Mouse (Mus musculus): ENCODE data around the gene Tmem94. TPM values are rescaled to one million over a fixed set of nuclear protein-coding genes. Genes with fewer than 3 reads are reported as not detected.

The Tmem94 gene
- polyA plus RNA-seq, 1 experiment from 2014 or later: 31.0 TPM

DNA sequence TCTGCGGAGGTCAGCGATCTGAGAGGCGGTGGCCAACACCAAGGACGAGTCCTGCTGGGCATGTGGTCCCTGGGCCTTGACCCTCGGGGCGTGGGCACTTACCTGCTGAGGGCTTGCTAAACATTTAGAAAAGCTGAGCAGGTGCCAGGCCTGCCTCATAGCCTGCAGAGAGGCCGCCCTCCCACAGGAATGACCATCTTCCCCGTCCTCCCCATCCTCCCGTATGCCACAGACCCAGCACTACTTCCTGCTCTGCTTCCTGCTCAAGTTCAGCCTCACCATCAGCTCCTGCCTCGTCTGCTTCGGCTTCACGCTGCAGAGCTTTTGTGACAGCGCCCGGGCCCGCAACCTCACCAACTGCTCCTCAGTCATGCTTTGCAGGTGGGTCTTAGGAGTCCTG lies 31.7 kb downstream of the Tmem94 start:
- no peaks in the 10 kb centered on the region for H3K9me3 ChIP-seq
- H3K27ac ChIP-seq: no peak overlapping the region
- no peak overlapping the region for H3K9ac ChIP-seq (replicated peaks)
- no peak for ATAC-seq
- H3K36me3 ChIP-seq: peaks cover 100% of the 10 kb centered on the region
- H3K4me2 ChIP-seq (replicated peaks): no peak overlapping the region
- H3K27me3 ChIP-seq: no peaks in the 10 kb centered on the region
- WGBS: 87% methylated on average over 15 of the region's 15 CpGs
- no peaks in the 10 kb centered on the region for H3K4me1 ChIP-seq (replicated peaks)
- no peak overlapping the region for H3K4me3 ChIP-seq (replicated peaks)

DNA sequence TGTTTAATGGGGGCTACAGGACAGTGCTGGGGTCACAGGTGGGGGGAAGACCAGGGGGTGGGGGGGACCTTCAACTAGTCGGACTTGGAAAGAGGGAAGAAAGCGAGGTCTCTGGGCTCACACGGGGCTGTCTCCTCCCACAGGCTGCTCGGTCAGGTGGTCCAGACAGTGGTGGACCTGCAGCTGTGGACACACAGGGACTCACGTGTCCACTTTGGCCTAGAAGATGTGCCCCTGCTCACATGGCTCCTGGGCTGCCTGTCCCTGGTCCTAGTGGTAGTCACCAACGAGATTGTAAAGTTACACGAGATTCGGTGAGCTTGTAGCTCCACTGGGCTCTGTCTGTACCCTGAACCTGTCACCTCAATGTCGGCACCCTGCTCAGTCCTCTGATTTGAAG lies 32.4 kb downstream of the Tmem94 start:
- no peak overlapping the region for H3K9ac ChIP-seq (replicated peaks)
- H3K27ac ChIP-seq: no peak overlapping the region
- no peak overlapping the region for H3K4me2 ChIP-seq (replicated peaks)
- 93% methylated on average over 9 of the region's 9 CpGs for WGBS
- H3K27me3 ChIP-seq: no peaks in the 10 kb centered on the region
- H3K4me1 ChIP-seq (replicated peaks): no peaks in the 10 kb centered on the region
- no peaks in the 10 kb centered on the region for H3K9me3 ChIP-seq
- no peak overlapping the region for H3K4me3 ChIP-seq (replicated peaks)
- peaks cover 100% of the 10 kb centered on the region for H3K36me3 ChIP-seq
- ATAC-seq: no peak

DNA sequence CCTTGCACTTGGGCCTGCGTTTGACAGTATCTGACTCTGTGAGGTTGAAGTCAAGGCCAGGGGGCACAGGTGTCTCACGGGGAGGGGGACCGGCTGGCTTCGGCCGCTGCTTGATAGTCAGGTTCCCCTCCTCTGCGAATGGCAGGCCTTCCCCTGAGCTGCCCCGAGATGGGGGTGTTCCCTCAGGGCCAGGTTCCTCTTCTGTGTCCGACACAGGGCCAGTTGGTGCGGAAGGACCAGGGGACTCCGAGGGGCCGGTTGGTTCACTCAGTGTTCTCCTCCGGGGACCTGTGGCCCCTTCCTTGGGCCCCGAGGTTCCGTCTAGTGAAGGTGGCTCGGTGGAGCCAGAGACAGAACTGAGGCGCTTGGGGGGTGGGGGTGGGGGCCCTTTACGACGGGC lies 35.7 kb downstream of the Tmem94 start:
- no peak overlapping the region for H3K4me2 ChIP-seq (replicated peaks)
- no peaks in the 10 kb centered on the region for H3K9me3 ChIP-seq
- no peaks in the 10 kb centered on the region for H3K4me1 ChIP-seq (replicated peaks)
- peaks cover 94% of the 10 kb centered on the region for H3K36me3 ChIP-seq
- WGBS: 95% methylated on average over 18 of the region's 18 CpGs
- no peak overlapping the region for H3K27ac ChIP-seq
- H3K27me3 ChIP-seq: no peaks in the 10 kb centered on the region
- H3K4me3 ChIP-seq (replicated peaks): no peak overlapping the region
- no peak for ATAC-seq
- no peak overlapping the region for H3K9ac ChIP-seq (replicated peaks)

DNA sequence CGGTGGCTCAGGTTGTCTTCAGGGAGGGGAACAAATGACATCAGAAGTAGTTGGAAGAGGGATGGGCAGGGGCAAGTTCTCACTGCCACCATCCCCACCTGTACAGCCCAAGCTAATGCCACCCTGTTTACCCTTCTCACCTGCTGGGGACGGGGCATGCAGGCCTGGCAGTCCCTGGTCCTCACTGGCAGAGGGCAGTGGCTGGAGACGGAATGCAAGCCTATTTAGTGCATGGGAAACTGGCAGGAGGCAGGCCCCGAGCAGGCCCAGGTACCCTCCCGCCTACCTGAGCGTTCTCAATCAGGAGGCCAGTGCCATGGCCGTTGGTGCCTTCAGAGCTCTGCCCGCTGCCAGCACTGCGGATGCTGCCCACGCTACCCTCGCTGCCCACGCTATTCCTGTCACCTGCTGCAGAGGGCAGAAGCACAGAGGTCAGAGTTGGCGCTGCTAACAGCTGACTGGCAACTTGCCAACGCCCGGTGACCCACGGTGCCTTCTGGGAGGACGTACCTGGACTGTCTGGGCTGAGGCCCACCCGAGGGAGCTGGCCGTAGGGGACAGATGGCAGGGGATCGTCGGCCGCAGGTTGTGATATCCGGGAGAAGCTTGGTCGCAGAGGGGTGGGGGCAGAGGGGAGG lies 38.0 kb downstream of the Tmem94 start:
- no peak for ATAC-seq
- WGBS: 95% methylated on average over 24 of the region's 24 CpGs
- no peaks in the 10 kb centered on the region for H3K9me3 ChIP-seq
- H3K4me1 ChIP-seq (replicated peaks): peaks cover 12% of the 10 kb centered on the region
- H3K36me3 ChIP-seq: peaks cover 86% of the 10 kb centered on the region
- H3K27me3 ChIP-seq: no peaks in the 10 kb centered on the region
- no peak overlapping the region for H3K9ac ChIP-seq (replicated peaks)
- H3K4me3 ChIP-seq (replicated peaks): no peak overlapping the region
- H3K27ac ChIP-seq: no peak overlapping the region
- H3K4me2 ChIP-seq (replicated peaks): no peak overlapping the region

DNA sequence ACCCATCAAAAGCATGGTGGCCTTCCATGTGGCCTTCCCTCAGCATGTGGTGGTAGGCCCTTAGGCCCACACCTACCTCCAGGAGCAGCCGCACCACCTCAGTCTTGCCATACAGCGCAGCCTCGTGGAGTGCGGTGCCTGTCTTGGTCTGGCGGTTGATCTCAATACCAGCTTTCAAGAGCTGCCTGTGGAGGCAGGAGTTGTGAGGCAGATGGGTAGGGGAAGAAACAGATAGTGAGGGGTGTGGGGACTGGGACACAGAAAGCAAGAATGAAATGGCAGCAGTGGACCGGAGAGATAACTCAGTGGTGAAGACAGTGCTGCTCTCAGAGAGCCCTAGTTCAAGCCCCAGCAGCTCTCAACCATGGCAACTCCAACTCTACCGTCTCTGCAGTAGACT lies 39.8 kb downstream of the Tmem94 start:
- Histone ChIP-seq H3K4me3 (replicated peaks) (no peak overlapping the region), H3K27me3 (no peaks in the 10 kb centered on the region), H3K4me1 (replicated peaks) (peaks cover 30% of the 10 kb centered on the region), H3K4me2 (replicated peaks) (no peak overlapping the region), H3K36me3 (peaks cover 68% of the 10 kb centered on the region), H3K9me3 (no peaks in the 10 kb centered on the region), H3K27ac (no peak overlapping the region), H3K9ac (replicated peaks) (no peak overlapping the region)
- 98% methylated on average over 7 of the region's 7 CpGs for WGBS
- no peak for ATAC-seq

DNA sequence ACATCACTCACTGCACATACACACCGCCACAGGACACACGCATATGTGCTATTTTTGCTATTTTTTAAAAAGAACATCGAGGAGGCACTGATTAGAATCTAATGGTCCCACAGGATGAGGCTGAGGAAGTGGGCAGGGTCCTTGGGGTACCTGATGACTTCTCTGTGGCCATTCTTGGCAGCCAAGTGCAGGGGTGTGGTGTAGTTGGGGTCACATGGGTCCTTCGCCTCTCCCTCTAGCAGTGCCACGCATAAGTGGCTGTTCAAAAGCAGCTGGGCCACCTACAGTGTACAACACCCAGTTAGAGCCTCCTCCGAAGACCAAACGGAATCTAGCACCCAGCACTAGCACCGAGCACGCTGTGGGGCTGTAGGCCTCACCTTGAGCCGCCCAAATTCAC lies 40.9 kb downstream of the Tmem94 start:
- H3K9me3 ChIP-seq: no peaks in the 10 kb centered on the region
- no peak overlapping the region for H3K9ac ChIP-seq (replicated peaks)
- peaks cover 66% of the 10 kb centered on the region for H3K36me3 ChIP-seq
- peaks cover 42% of the 10 kb centered on the region for H3K4me1 ChIP-seq (replicated peaks)
- no peak for ATAC-seq
- no peak overlapping the region for H3K27ac ChIP-seq
- H3K4me2 ChIP-seq (replicated peaks): no peak overlapping the region
- H3K27me3 ChIP-seq: no peaks in the 10 kb centered on the region
- 96% methylated on average over 10 of the region's 10 CpGs for WGBS
- no peak overlapping the region for H3K4me3 ChIP-seq (replicated peaks)

DNA sequence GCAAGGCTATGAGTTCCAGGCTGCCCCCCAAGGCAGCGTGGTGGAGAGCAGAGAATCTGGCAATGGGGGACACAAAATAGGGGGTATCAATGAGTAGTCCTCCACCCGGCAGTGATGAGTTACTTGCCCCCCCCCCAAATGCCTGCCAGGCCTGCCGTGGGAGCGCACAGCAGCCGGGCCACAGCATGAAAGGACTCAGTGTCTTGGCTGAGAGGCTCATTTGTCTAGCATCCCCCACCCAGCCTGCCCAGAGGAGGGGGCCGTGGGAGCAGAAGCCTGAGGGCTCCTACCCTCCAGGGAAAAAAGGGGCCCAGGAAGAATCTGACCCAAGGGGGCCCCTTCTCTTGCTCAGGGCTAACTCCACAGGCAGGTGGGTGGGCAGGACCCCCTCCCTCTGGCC lies 42.1 kb downstream of the Tmem94 start:
- Histone ChIP-seq H3K36me3 (peaks cover 55% of the 10 kb centered on the region), H3K4me2 (replicated peaks) (peak overlapping the region; percentile 15; the same call in 1 of the 2 replicates), H3K9ac (replicated peaks) (0 out of 2 replicates have a peak overlapping the region, but pooled peaks have one; percentile 4), H3K4me3 (replicated peaks) (no peak overlapping the region), H3K4me1 (replicated peaks) (peaks cover 53% of the 10 kb centered on the region), H3K27me3 (no peaks in the 10 kb centered on the region), H3K27ac (peak overlapping the region; percentile 74), H3K9me3 (no peaks in the 10 kb centered on the region)
- WGBS: 68% methylated on average over 6 of the region's 6 CpGs
- ATAC-seq: 0 out of 2 replicates have a peak, but pooled peaks have one; percentile 10

DNA sequence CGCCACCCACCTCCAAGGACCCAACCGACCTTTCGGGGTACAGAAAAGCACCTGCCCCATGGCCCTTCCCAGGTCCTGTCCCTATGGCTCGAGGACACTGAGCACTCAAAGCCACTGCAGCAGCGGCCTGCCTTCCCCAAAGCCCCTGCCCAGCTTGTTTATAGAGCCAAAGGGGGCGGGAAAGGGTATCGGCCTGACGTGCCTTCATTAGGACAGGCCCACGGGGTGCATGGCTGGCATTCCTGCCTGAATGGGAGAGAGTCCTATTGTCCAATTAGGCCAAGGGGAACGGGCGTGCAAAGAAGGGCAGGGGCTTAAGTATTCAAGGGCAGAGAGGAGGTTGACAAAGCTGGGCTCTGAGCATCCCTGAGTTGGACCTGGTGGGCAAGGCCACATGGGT lies 42.7 kb downstream of the Tmem94 start:
- 56% methylated on average over 11 of the region's 11 CpGs for WGBS
- H3K4me3 ChIP-seq (replicated peaks): no peak overlapping the region
- no peaks in the 10 kb centered on the region for H3K27me3 ChIP-seq
- peaks cover 48% of the 10 kb centered on the region for H3K36me3 ChIP-seq
- H3K9ac ChIP-seq (replicated peaks): 0 out of 2 replicates have a peak overlapping the region, but pooled peaks have one; percentile 15
- peak overlapping the region; percentile 74 for H3K27ac ChIP-seq
- peaks cover 60% of the 10 kb centered on the region for H3K4me1 ChIP-seq (replicated peaks)
- ATAC-seq: no peak
- no peaks in the 10 kb centered on the region for H3K9me3 ChIP-seq
- peak overlapping the region; percentile 93 for H3K4me2 ChIP-seq (replicated peaks)

DNA sequence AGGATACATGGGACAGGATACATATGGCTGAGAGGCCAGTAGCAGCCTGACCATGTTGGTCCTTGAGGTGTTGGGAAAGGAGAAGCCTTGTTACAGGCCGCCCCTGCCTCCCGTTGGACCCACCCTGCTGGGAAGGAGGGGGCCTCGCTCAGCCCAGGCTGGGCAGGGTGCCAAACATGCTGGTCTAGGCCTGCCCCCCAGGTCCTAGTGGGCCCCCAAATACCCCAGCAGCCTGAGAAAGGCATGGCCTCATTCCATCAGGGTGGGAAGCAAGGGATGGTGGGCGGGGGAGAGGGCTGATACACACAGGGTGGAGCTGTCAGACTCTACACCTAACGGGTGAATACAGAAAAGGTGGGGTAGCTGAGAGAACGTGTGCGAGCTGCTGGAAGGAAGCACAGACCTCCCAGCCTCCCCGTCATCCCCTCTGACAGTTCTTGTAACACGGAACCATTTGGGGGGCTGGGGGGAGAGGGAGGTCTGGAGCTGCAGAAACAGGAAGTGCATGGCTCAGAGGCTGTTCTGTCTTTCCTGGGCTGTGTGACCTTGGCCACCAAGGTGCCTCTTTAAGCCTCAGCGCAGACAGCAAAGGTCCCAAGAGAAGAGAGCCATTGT lies 43.6 kb downstream of the Tmem94 start:
- no peaks in the 10 kb centered on the region for H3K9me3 ChIP-seq
- 61% methylated on average over 10 of the region's 10 CpGs for WGBS
- H3K4me1 ChIP-seq (replicated peaks): peaks cover 62% of the 10 kb centered on the region
- H3K27ac ChIP-seq: peak overlapping the region; percentile 74
- H3K4me2 ChIP-seq (replicated peaks): peak overlapping the region; percentile 93
- 0 out of 2 replicates have a peak, but pooled peaks have one; percentile 2 for ATAC-seq
- H3K27me3 ChIP-seq: no peaks in the 10 kb centered on the region
- H3K4me3 ChIP-seq (replicated peaks): no peak overlapping the region
- H3K36me3 ChIP-seq: peaks cover 40% of the 10 kb centered on the region
- H3K9ac ChIP-seq (replicated peaks): peak overlapping the region; percentile 15

DNA sequence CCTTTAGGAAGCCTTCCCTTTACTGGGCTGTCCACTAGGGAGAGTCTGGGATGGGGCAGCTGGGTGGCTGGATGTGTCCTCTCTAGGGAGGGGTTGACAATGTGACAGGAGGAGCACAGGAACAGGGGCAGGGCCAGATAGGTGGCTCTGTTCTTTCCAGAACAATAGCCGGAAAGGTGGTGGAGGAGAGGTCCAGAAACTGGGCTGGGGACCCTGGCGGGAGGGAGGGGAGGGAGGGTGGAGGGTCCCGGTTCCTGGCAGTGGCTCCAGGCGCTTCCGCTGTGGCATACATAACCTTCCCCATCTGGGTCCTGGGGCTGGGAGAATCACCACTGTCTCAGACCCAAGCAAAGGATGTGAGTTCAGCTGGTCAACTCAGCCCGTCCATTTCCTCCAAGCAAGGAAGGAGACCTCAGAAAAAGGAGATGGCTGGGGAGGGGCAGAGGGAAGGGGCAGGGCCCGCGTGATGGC lies 44.1 kb downstream of the Tmem94 start:
- peaks cover 66% of the 10 kb centered on the region for H3K4me1 ChIP-seq (replicated peaks)
- 78% methylated on average over 8 of the region's 8 CpGs for WGBS
- peak overlapping the region; percentile 15 for H3K9ac ChIP-seq (replicated peaks)
- no peak overlapping the region for H3K4me3 ChIP-seq (replicated peaks)
- H3K27ac ChIP-seq: peak overlapping the region; percentile 74
- H3K27me3 ChIP-seq: no peaks in the 10 kb centered on the region
- H3K36me3 ChIP-seq: peaks cover 36% of the 10 kb centered on the region
- no peaks in the 10 kb centered on the region for H3K9me3 ChIP-seq
- peak overlapping the region; percentile 93 for H3K4me2 ChIP-seq (replicated peaks)
- ATAC-seq: no peak

DNA sequence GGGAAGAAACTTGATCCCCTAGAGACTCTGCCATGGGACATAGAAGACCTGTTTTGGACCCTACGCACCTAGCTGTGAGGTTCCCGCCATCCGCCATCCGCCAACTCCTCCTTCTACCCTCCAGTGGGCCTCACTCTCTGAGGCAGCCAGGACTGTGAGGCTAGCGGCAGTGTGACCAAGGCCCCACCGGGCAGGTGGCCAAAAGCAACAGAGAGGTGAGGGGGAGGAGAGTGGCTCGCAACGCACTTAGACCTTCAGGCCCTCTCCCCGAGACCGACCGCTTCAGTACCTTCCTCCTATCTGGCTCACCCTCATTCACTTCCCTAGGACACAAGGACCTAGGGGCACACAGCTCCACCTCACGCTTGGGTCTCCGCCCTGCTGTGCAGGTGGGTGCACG lies 45.1 kb downstream of the Tmem94 start:
- Histone ChIP-seq H3K36me3 (peaks cover 25% of the 10 kb centered on the region), H3K4me1 (replicated peaks) (peaks cover 70% of the 10 kb centered on the region), H3K9me3 (no peaks in the 10 kb centered on the region), H3K4me3 (replicated peaks) (peak overlapping the region; percentile 92), H3K27me3 (no peaks in the 10 kb centered on the region), H3K27ac (no peak overlapping the region; the same call in 1 of the 2 replicates), H3K9ac (replicated peaks) (peak overlapping the region; percentile 46; the same call in 1 of the 2 replicates), H3K4me2 (replicated peaks) (peak overlapping the region; percentile 93)
- no peak for ATAC-seq
- WGBS: 85% methylated on average over 14 of the region's 14 CpGs

DNA sequence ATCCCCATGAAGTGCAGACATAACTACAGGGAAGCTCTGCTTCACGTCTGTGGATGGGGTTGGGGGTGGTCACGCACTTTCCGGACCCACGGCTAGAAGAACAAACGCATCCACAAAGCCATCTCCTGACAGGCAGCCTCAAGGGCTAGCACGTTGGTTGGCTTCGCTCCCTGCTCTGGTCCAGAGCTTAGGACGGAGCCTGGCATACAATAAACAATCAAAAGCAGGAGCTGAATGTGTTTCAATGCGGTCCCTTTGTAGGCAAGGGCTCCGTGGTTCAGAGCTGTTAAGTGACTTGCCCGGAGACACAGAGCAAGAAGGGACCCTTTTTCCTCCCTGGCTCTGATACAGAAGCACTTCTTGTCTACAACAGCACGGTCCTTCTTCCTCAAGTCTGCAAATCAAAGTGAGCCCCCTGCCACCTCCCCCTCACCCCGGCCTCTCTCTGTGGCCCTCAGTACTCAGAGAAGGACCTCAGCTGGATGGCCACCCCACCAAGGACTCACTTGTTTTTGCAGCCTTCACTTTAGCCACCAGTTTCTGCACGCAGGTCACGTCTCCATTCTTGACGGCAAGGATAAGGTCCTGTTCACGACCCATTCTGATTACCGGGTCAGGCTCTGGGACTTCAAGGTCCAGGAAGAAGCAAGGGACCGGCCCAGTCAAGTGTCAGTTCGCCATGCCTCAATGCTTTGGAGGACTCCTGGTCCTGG lies 46.3 kb downstream of the Tmem94 start:
- Histone ChIP-seq H3K27me3 (no peaks in the 10 kb centered on the region), H3K36me3 (peaks cover 23% of the 10 kb centered on the region), H3K4me2 (replicated peaks) (peak overlapping the region; percentile 93), H3K9ac (replicated peaks) (peak overlapping the region; percentile 83), H3K9me3 (no peaks in the 10 kb centered on the region), H3K4me3 (replicated peaks) (peak overlapping the region; percentile 92), H3K27ac (no peak overlapping the region), H3K4me1 (replicated peaks) (peaks cover 80% of the 10 kb centered on the region)
- WGBS: 83% methylated on average over 20 of the region's 20 CpGs
- no peak for ATAC-seq
